Mouse (Mus musculus): ENCODE measurements at regions not wholly inside any gene's neighbourhood (a gene's known extent, or its start where the extent isn't known, plus 50 kb on each side); places are given as distances from the start of the nearest gene placed in this dataset.

DNA sequence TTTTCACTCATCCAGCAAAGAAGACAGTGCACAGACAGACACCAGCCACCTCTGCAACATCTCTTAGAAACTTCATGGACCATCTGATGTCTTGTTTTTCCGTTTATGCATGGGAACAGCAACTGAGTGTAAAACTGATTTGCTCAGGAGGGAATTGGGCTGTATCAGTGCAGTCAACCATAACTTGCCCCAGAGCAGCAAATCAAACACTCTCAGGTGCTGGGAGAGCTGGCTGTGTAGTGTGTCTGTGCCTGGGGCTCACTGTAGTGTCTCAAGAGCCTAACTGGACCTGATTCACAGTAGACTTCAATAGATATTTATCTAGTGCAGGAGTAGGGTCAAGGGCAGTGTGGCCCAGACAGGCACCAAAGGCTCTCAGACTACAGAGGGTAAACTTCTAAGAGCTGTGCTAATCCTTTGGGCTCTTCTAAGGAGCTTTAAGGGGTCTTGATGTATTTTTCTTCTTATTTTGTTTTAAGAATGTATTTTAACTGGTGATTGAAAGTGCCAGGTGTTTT, 50.3 kb upstream of the C1qtnf3 start:
- TF ChIP-seq CTCF (IDR thresholded peaks at IDR 0.05) (no peak), EP300 (IDR thresholded peaks at IDR 0.05) (no peak)

All from lung, postnatal 0 days (tissue).